ENCODE assay signal across 8 mouse cellular contexts in genomic region chr12:113610924-113611323, GRCm38 (mm10).
DNase-seq lines count a peak whose midpoint lies in the region; ATAC-seq lines count a peak whose summit lies in the region.

No protein-coding gene starts in this region.

- no peaks in the 10 kb centered on the region for H3K9me3 ChIP-seq in hindbrain, embryonic 11.5 days (ENCODE audit: control insufficient read depth, low read length)
- H3K9me3 ChIP-seq in hindbrain, embryonic 12.5 days (replicated peaks), result 0 out of 2 replicates have a peak, but pooled peaks cover 4% of the 10 kb centered on the region
- H3K9me3 ChIP-seq in midbrain, embryonic 15.5 days, result no peaks in the 10 kb centered on the region; the same call in 1 of the 2 replicates

- WGBS in hindbrain, embryonic 11.5 days, result 47% methylated on average over 4 of the region's 4 CpGs
- WGBS in hindbrain, embryonic 12.5 days, result 49% methylated on average over 4 of the region's 4 CpGs
- WGBS in midbrain, embryonic 15.5 days, result 54% methylated on average over 4 of the region's 4 CpGs

- H3K4me3 ChIP-seq in hindbrain, embryonic 11.5 days (ENCODE audit: low read depth, low read length), result no peak overlapping the region
- no peak overlapping the region for H3K4me3 ChIP-seq in hindbrain, embryonic 12.5 days
- H3K4me3 ChIP-seq in midbrain, embryonic 15.5 days, result no peak overlapping the region

- peak; percentile 36 for DNase-seq in hindbrain, embryonic 11.5 days (ENCODE audit: low spot score)
- peak; percentile 2 for DNase-seq in right cerebral cortex, postnatal 4 days
- DNase-seq in right cerebral cortex, postnatal 25 days, result no peak
- DNase-seq in brain, adult 2 months (ENCODE audit: low read depth, low spot score), result peak; percentile 25
- peak; percentile 8 for DNase-seq in lung, postnatal 10 days
- no peak for DNase-seq in heart, adult 9 months (ENCODE audit: low spot score in 2 of 2)

- H3K27me3 ChIP-seq in hindbrain, embryonic 11.5 days (ENCODE audit: control insufficient read depth, insufficient read depth, low read length), result no peaks in the 10 kb centered on the region
- no peaks in the 10 kb centered on the region for H3K27me3 ChIP-seq in hindbrain, embryonic 12.5 days
- H3K27me3 ChIP-seq in midbrain, embryonic 15.5 days (replicated peaks), result no peaks in the 10 kb centered on the region

- H3K4me2 ChIP-seq in hindbrain, embryonic 11.5 days (replicated peaks; ENCODE audit: low read depth, low read length), result no peak overlapping the region
- no peak overlapping the region for H3K4me2 ChIP-seq in hindbrain, embryonic 12.5 days (replicated peaks)
- H3K4me2 ChIP-seq in midbrain, embryonic 15.5 days, result no peak overlapping the region

- no peaks in the 10 kb centered on the region for H3K36me3 ChIP-seq in hindbrain, embryonic 11.5 days (ENCODE audit: control insufficient read depth, insufficient read depth, low read length)
- H3K36me3 ChIP-seq in hindbrain, embryonic 12.5 days, result no peaks in the 10 kb centered on the region
- H3K36me3 ChIP-seq in midbrain, embryonic 15.5 days (replicated peaks), result no peaks in the 10 kb centered on the region

- no peak overlapping the region for H3K9ac ChIP-seq in hindbrain, embryonic 11.5 days (ENCODE audit: low read depth, low read length)
- H3K9ac ChIP-seq in hindbrain, embryonic 12.5 days, result no peak overlapping the region
- H3K9ac ChIP-seq in midbrain, embryonic 15.5 days, result no peak overlapping the region

- no peaks in the 10 kb centered on the region for H3K4me1 ChIP-seq in hindbrain, embryonic 11.5 days (replicated peaks; ENCODE audit: control insufficient read depth, insufficient read depth, low read length)
- H3K4me1 ChIP-seq in hindbrain, embryonic 12.5 days, result no peaks in the 10 kb centered on the region
- H3K4me1 ChIP-seq in midbrain, embryonic 15.5 days, result no peaks in the 10 kb centered on the region

- no peak overlapping the region for H3K27ac ChIP-seq in hindbrain, embryonic 11.5 days (ENCODE audit: low read depth, low read length)
- H3K27ac ChIP-seq in hindbrain, embryonic 12.5 days, result no peak overlapping the region
- no peak overlapping the region for H3K27ac ChIP-seq in midbrain, embryonic 15.5 days

- no peak for ATAC-seq in hindbrain, embryonic 11.5 days (ENCODE audit: low FRiP score)
- ATAC-seq in hindbrain, embryonic 12.5 days (ENCODE audit: low FRiP score), result no peak
- no peak for ATAC-seq in midbrain, embryonic 15.5 days (replicated peaks)

Comparison
In these comparisons a context has a peak if more than half of its experiments do, and no peak if none do; other contexts are left out.
1. DNase-seq: peak in hindbrain, embryonic 11.5 days (single experiment), right cerebral cortex, postnatal 4 days (single experiment), brain, adult 2 months (single experiment) and lung, postnatal 10 days (single experiment); none in right cerebral cortex, postnatal 25 days (single experiment) and heart, adult 9 months (0 of 2).